8 mouse cellular contexts compared by ENCODE assay signal in the genomic region with DNA sequence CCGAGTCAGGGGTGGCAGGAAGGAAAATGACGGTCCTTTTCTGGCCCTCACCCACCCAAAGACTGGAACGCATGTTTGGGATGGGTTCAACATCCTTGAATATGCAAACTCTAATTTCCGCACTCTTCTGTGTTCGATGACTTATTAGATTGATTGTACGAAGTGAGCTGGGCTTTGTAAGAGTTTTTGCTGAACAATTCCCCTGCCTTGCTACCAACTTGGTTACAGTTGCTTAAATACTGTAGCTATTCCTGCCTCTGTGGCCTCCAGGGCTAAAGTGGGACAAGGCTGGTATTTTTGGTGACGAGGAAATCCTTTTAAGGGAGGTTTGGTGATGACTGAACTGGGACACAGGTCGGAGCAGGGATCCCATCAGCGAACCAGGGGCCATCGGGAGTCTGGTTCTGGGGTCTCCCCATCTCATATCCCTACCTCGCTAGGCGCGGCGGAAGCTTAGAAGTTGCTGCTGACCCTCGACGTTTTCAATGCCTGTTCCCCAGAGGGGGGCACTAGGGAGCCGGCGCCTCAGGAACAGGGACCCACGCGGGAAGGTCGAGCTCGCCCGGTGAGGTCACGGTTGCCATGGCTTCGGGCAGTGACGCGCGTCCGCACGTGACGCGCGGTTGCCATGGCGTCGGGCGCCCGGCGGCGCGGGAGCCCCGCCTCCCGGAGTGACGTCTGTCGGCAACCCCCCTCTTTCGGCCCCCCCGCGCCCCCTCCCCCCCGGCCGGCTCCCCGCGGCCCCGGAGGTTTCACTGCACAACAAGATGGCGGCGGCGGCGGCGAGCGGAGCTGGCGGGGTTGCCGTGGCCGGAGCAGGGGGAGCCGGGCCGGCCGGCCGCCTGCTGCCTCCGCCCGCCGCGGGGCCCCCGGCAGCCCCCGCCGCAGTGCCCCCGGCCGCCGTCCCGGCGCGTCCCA. TPM values are rescaled to one million over a fixed set of nuclear protein-coding genes. Genes with fewer than 3 reads are reported as not detected.
DNase-seq lines count a peak whose midpoint lies in the region; ATAC-seq lines count a peak whose summit lies in the region.

TSS of gene Pafah1b2 (minus strand) at position 600 of the 918 bp plus-strand sequence.
TSS of gene Sik3 (plus strand) at position 730 of the 918 bp plus-strand sequence.

- DNase-seq in adrenal gland, adult (ENCODE audit: inconsistent age in 2 of 2, low spot score in 1 of 2) = peak; percentile 98 to 99
- peak; percentile 96 for DNase-seq in embryo, embryonic 10 days (ENCODE audit: low spot score)
- DNase-seq in gastrocnemius, postnatal 10 days = peak; percentile 94
- DNase-seq in hindlimb bud, embryonic 11.5 days (ENCODE audit: extremely low spot score, low read depth, low spot score) = peak; percentile 89
- peak; percentile 88 to 95 for DNase-seq in left cerebral cortex, adult 8-10 months (ENCODE audit: low spot score in 2 of 2)
- peak; percentile 98 for DNase-seq in right cerebral cortex, adult 18-20 months
- DNase-seq in urinary bladder, adult 2 months (ENCODE audit: low spot score) = peak; percentile 86

- ATAC-seq in megakaryocyte, adult 5-6 weeks (ENCODE audit: poor library complexity, severe bottlenecking) = peak; percentile 81

RNA-seq across cellular contexts. Expression of gene Pafah1b2, which starts in this region (rescaled TPM):
- total RNA-seq in gastrocnemius, postnatal 10 days (2021) = 10 to 100 TPM; 62.5 to 73.1 TPM
- total RNA-seq in left cerebral cortex, adult 8-10 months (2022) = 100 to 1,000 TPM; 206 to 233 (median 217) TPM
- total RNA-seq in megakaryocyte, adult 5-6 weeks (2015) = 28.6 and 44.4 TPM in 2 replicates
- total RNA-seq in megakaryocyte, adult 5-6 weeks (2017) = 53.0 and 73.9 TPM in 2 replicates
- polyA plus RNA-seq in urinary bladder, adult 2 months (2012; rRNA removed) = 42.7 and 45.4 TPM in 2 replicates

RNA-seq across cellular contexts. Expression of gene Sik3, which starts in this region (rescaled TPM):
- total RNA-seq in gastrocnemius, postnatal 10 days (2021) = 10 to 100 TPM; 52.7 to 52.9 TPM
- 100 to 1,000 TPM; 128 to 145 (median 136) TPM for total RNA-seq in left cerebral cortex, adult 8-10 months (2022)
- 32.9 and 34.5 TPM in 2 replicates for total RNA-seq in megakaryocyte, adult 5-6 weeks (2015)
- 17.5 and 24.0 TPM in 2 replicates for total RNA-seq in megakaryocyte, adult 5-6 weeks (2017)
- 9.7 and 17.1 TPM in 2 replicates for polyA plus RNA-seq in urinary bladder, adult 2 months (2012; rRNA removed)

Comparison
In these comparisons a context has a peak if more than half of its experiments do, and no peak if none do; other contexts are left out.
1. Peak in every context shown above with its lines: DNase-seq and ATAC-seq.